Mouse (Mus musculus): ENCODE results near the gene St3gal6. TPM values are rescaled to one million over a fixed set of nuclear protein-coding genes. Genes with fewer than 3 reads are reported as not detected.

St3gal6 gene
- total and polyA plus RNA-seq, 3 experiments, result 167 to 420 (median 240) TPM

- no peaks in the 10 kb centered on the region for H3K9me3 ChIP-seq (replicated peaks; ENCODE audit: low read length)
- peaks cover 13 to 81% of the 10 kb centered on the region in 2 experiments for H3K4me1 ChIP-seq (ENCODE audit: control insufficient read depth in 1 of 2, insufficient read depth in 2 of 2)
- peak overlapping the region; percentile 92 for H3K9ac ChIP-seq (ENCODE audit: insufficient read depth, low read depth)
- DNase-seq (ENCODE audit: extremely low read depth), result no peak
- dilution Hi-C loops (cut with MboI; ENCODE audit: extremely low pct_ligation_motif_present, extremely low pct_unique_long_range_greater_than_20kb, low sequenced_read_pairs) (no loop called here), in situ Hi-C loops (cut with MboI; ENCODE audit: low pct_ligation_motif_present, low pct_unique_long_range_greater_than_20kb, low sequenced_read_pairs) (loop anchor here (5.0 to 10.0 kb wide), 2 partner anchors 56 to 191 kb away; no protein-coding TSS in a partner anchor)
- peak; percentile 37; the same call in 1 of the 2 replicates for TF ChIP-seq BHLHE40 (IDR thresholded peaks at IDR 0.05; ENCODE audit: low read depth, low read length)
- peak; percentile 48 for TF ChIP-seq POLR2A (IDR thresholded peaks at IDR 0.05; ENCODE audit: low read depth, low read length)
- TF ChIP-seq USF2 (conservative IDR thresholded peaks at IDR 0.05; ENCODE audit: low read depth, low read length), result no peak
- no peak for TF ChIP-seq ZC3H11A (IDR thresholded peaks at IDR 0.05; ENCODE audit: low read depth, low read length)
- TF ChIP-seq HCFC1 (IDR thresholded peaks at IDR 0.05; ENCODE audit: low read depth, low read length), result no peak
- no peak; the same call in 1 of the 2 replicates for TF ChIP-seq NRF1 (IDR thresholded peaks at IDR 0.05; ENCODE audit: low read depth, low read length)
- TF ChIP-seq ZNF384 (IDR thresholded peaks at IDR 0.05; ENCODE audit: low read depth, low read length), result 0 out of 2 replicates have a peak, but pooled peaks have one; percentile 4
- no peak for TF ChIP-seq ZKSCAN1 (IDR thresholded peaks at IDR 0.05; ENCODE audit: borderline replicate concordance, low read depth, low read length)
- TF ChIP-seq ETS1 (conservative IDR thresholded peaks at IDR 0.05; ENCODE audit: low read depth, low read length), result no peak
- TF ChIP-seq CHD2 (IDR thresholded peaks at IDR 0.05; ENCODE audit: low read length), result no peak; the same call in 1 of the 2 replicates
- TF ChIP-seq POLR2AphosphoS2 (IDR thresholded peaks at IDR 0.05; ENCODE audit: low read depth, low read length), result no peak
- 0 out of 2 replicates have a peak, but pooled peaks have one; percentile 30 for TF ChIP-seq ELF1 (IDR thresholded peaks at IDR 0.05; ENCODE audit: low read depth, low read length)
- TF ChIP-seq IRF4 (IDR thresholded peaks at IDR 0.05; ENCODE audit: low read depth, low read length), result peak; percentile 64; the same call in 1 of the 2 replicates
- TF ChIP-seq MAFK (IDR thresholded peaks at IDR 0.05; ENCODE audit: insufficient replicate concordance, low read length), result no peak
- TF ChIP-seq NELFE (IDR thresholded peaks at IDR 0.05; ENCODE audit: low read depth, low read length), result no peak
- TF ChIP-seq RCOR1 (conservative IDR thresholded peaks at IDR 0.05; ENCODE audit: low read depth, low read length), result peak; percentile 55; the same call in 1 of the 2 replicates
- TF ChIP-seq E2F4 (IDR thresholded peaks at IDR 0.05; ENCODE audit: insufficient replicate concordance, low read depth, low read length), result no peak
- TF ChIP-seq UBTF (IDR thresholded peaks at IDR 0.05; ENCODE audit: low read depth, low read length), result peak; percentile 75; the same call in 1 of the 2 replicates
- TF ChIP-seq SMC3 (IDR thresholded peaks at IDR 0.05; ENCODE audit: low read depth, low read length), result no peak; the same call in 1 of the 2 replicates
- TF ChIP-seq EP300 (IDR thresholded peaks at IDR 0.05; ENCODE audit: low read length), result 0 out of 2 replicates have a peak, but pooled peaks have one; percentile 37
- no peak for TF ChIP-seq MXI1 (IDR thresholded peaks at IDR 0.05; ENCODE audit: low read depth, low read length)
- TF ChIP-seq MAZ (IDR thresholded peaks at IDR 0.05; ENCODE audit: low read depth, low read length), result no peak
- TF ChIP-seq MYC (IDR thresholded peaks at IDR 0.05; ENCODE audit: low read depth, low read length), result peak; percentile 58; the same call in 1 of the 2 replicates
- no peak for TF ChIP-seq MAX (IDR thresholded peaks at IDR 0.05; ENCODE audit: low read length)
- TF ChIP-seq TBP (conservative IDR thresholded peaks at IDR 0.05; ENCODE audit: low read depth, low read length), result peak; percentile 59; the same call in 1 of the 2 replicates
- TF ChIP-seq CHD1 (IDR thresholded peaks at IDR 0.05; ENCODE audit: low read depth, low read length), result no peak
- no peak for TF ChIP-seq KAT2A (IDR thresholded peaks at IDR 0.05; ENCODE audit: insufficient replicate concordance, low read length)
- TF ChIP-seq SIN3A (IDR thresholded peaks at IDR 0.05; ENCODE audit: low read length), result no peak
- no peak for TF ChIP-seq MEF2A (IDR thresholded peaks at IDR 0.05; ENCODE audit: borderline replicate concordance, low read depth, low read length)
- peak; percentile 61; the same call in 1 of the 2 replicates for TF ChIP-seq ZMIZ1 (IDR thresholded peaks at IDR 0.05; ENCODE audit: low read depth, low read length)
- TF ChIP-seq CTCF (conservative IDR thresholded peaks at IDR 0.05 in 1 of 2, IDR thresholded peaks at IDR 0.05 in 1 of 2; ENCODE audit: low read depth in 2 of 2, low read length in 2 of 2), result no peak
- H3K27me3 ChIP-seq (replicated peaks), result no peaks in the 10 kb centered on the region
- peak overlapping the region; percentile 96 for H3K4me2 ChIP-seq (ENCODE audit: insufficient read depth, low read depth, poor library complexity, severe bottlenecking)
- peaks cover 0 to 35% of the 10 kb centered on the region in 2 experiments for H3K36me3 ChIP-seq (replicated peaks in 1 of 2; ENCODE audit: control insufficient read depth in 1 of 2, insufficient read depth in 1 of 2, low read length in 1 of 2)
- H3K27ac ChIP-seq (ENCODE audit: insufficient read depth, low read depth), result peak overlapping the region; percentile 96
- peaks cover 87% of the 10 kb centered on the region for H3K79me2 ChIP-seq (replicated peaks; ENCODE audit: control insufficient read depth, extremely low read depth, insufficient read depth, poor library complexity, severe bottlenecking)
- peak overlapping the region in 2 of 3 experiments; percentile 20 to 33 for H3K4me3 ChIP-seq (replicated peaks in 1 of 3; ENCODE audit: low read depth in 2 of 3, low read length in 2 of 3, poor library complexity in 1 of 3)
These were observed 10.3 kb downstream of the St3gal6 start for GRCm38 (mm10) chr16:58513755-58514154.

Measured in CH12.LX (cell line).